Mouse (Mus musculus) myocyte (in vitro differentiated cells): ENCODE measurements around the gene Aff1. TPM values are rescaled to one million over a fixed set of nuclear protein-coding genes. Genes with fewer than 3 reads are reported as not detected.
A peak's percentile ranks its signal among the peaks of the same experiment; 100 is the strongest.

ENCODE experiments used
- H3K27me3 ChIP-seq: one replicate; pipeline ENCODE4 v1.6.1; 2011; ENCODE audit not compliant: control insufficient read depth, insufficient read depth, insufficient read length
- H3K36me3 ChIP-seq: one replicate; pipeline ENCODE4 v1.6.1; 2011; ENCODE audit not compliant: control insufficient read depth, insufficient read depth
- H3K4me2 ChIP-seq: one replicate; pipeline ENCODE4 v1.6.1; 2011; ENCODE audit warnings: low read depth, control low read depth
- H3K4me3 ChIP-seq: one replicate; pipeline ENCODE4 v1.5.1; 2011; ENCODE audit warnings: mild to moderate bottlenecking, control low read depth, moderate library complexity
- H3K79me2 ChIP-seq: one replicate; pipeline ENCODE4 v1.6.1; 2011; ENCODE audit not compliant: control insufficient read depth, insufficient read depth
- H3ac ChIP-seq: one replicate; pipeline ENCODE4 v1.6.1; 2011; ENCODE audit not compliant: control insufficient read depth, insufficient read length
- CEBPB ChIP-seq: IDR thresholded peaks from 2 replicates; pipeline ENCODE4 v1.6.1; 2011; ENCODE audit warnings: mild to moderate bottlenecking, moderate library complexity; ENCODE audit not compliant: poor library complexity, insufficient read depth, severe bottlenecking
- E2F4 ChIP-seq: IDR thresholded peaks from one replicate; pipeline ENCODE4 v1.6.1; 2011; ENCODE audit warnings: mild to moderate bottlenecking, control low read depth, moderate library complexity; ENCODE audit not compliant: insufficient read depth
- MAX ChIP-seq: IDR thresholded peaks from one replicate; pipeline ENCODE4 v1.6.1; 2011; ENCODE audit warnings: low read depth, mild to moderate bottlenecking, control low read depth
- MYOD1 ChIP-seq, 3 experiments: IDR thresholded peaks; one replicate each; pipeline ENCODE4 v1.6.1; 2011; ENCODE audit warnings: control low read depth in 2 of 3, low read depth in 2 of 3, mild to moderate bottlenecking in 2 of 3, moderate library complexity in 1 of 3; ENCODE audit not compliant: insufficient read length in 2 of 3, control insufficient read depth in 1 of 3
- MYOG ChIP-seq, 3 experiments: IDR thresholded peaks; one replicate each; pipeline ENCODE4 v1.6.1; 2011; ENCODE audit warnings: control low read depth in 2 of 3, low read depth in 2 of 3, mild to moderate bottlenecking in 2 of 3; ENCODE audit not compliant: insufficient read length in 2 of 3, control insufficient read depth in 1 of 3, insufficient read depth in 1 of 3
- POLR2A ChIP-seq: IDR thresholded peaks from one replicate; pipeline ENCODE4 v1.6.1; 2011; ENCODE audit warnings: low read depth, mild to moderate bottlenecking, control low read depth, moderate library complexity; ENCODE audit not compliant: insufficient read length
- POLR2AphosphoS2 ChIP-seq: IDR thresholded peaks from one replicate; pipeline ENCODE4 v1.6.1; 2011; ENCODE audit warnings: low read depth, control low read depth; ENCODE audit not compliant: insufficient read length
- REST ChIP-seq: IDR thresholded peaks from one replicate; pipeline ENCODE4 v1.6.1; 2011; ENCODE audit warnings: mild to moderate bottlenecking, control low read depth, moderate library complexity; ENCODE audit not compliant: insufficient read depth, insufficient read length
- SRF ChIP-seq: IDR thresholded peaks from one replicate; pipeline ENCODE4 v1.6.1; 2011; ENCODE audit warnings: low read depth; ENCODE audit not compliant: control insufficient read depth, insufficient read length
- TCF12 ChIP-seq: IDR thresholded peaks from one replicate; pipeline ENCODE4 v1.6.1; 2011; ENCODE audit warnings: mild to moderate bottlenecking, control low read depth; ENCODE audit not compliant: poor library complexity, insufficient read depth, severe bottlenecking
- TCF3 ChIP-seq: IDR thresholded peaks from one replicate; pipeline ENCODE4 v1.6.1; 2011; ENCODE audit warnings: low read depth, control low read depth; ENCODE audit not compliant: insufficient read length
- USF1 ChIP-seq: IDR thresholded peaks from one replicate; pipeline ENCODE4 v1.6.1; 2011; ENCODE audit warnings: low read depth, mild to moderate bottlenecking, control low read depth, moderate library complexity
- polyA plus RNA-seq: library from polyadenylated mRNA; unstranded; fragments of >200 nt; fragmentation: generic; extraction: Trizol; gene quantifications from one replicate; pipeline ENCODE4 v1.2.1, GENCODE M21; 2012; ENCODE audit warnings: missing spikeins

Gene Aff1
- polyA plus RNA-seq, 1 experiment = 16.4 TPM

GRCm38 (mm10) chr5:103736553-103737207, 44.5 kb downstream of the Aff1 start:
- peaks cover 5% of the 10 kb centered on the region for H3K79me2 ChIP-seq
- TF ChIP-seq POLR2A = no peak
- TF ChIP-seq TCF3 = no peak
- no peak for TF ChIP-seq MYOG (IDR thresholded peaks at IDR 0.05; ENCODE audit: control insufficient read depth in 1 of 3, insufficient read depth in 1 of 3, insufficient read length in 2 of 3, low read depth in 2 of 3)
- no peak for TF ChIP-seq E2F4
- no peak for TF ChIP-seq POLR2AphosphoS2
- no peak for TF ChIP-seq CEBPB
- no peak for TF ChIP-seq TCF12
- TF ChIP-seq USF1 = no peak
- TF ChIP-seq SRF = no peak
- TF ChIP-seq REST = no peak
- TF ChIP-seq MYOD1 (IDR thresholded peaks at IDR 0.05; ENCODE audit: control insufficient read depth in 1 of 3, insufficient read length in 2 of 3, low read depth in 2 of 3) = no peak
- no peak for TF ChIP-seq MAX
- H3K27me3 ChIP-seq = no peaks in the 10 kb centered on the region
- peak overlapping the region; percentile 3 for H3K4me3 ChIP-seq
- no peak overlapping the region for H3ac ChIP-seq
- H3K4me2 ChIP-seq = peak overlapping the region; percentile 79
- H3K36me3 ChIP-seq = no peaks in the 10 kb centered on the region

GRCm38 (mm10) chr5:103737208-103738066, 45.3 kb downstream of the Aff1 start:
- Histone ChIP-seq H3K4me3 (peak overlapping the region; percentile 3), H3K79me2 (peaks cover 5% of the 10 kb centered on the region), H3K36me3 (no peaks in the 10 kb centered on the region), H3ac (no peak overlapping the region), H3K27me3 (no peaks in the 10 kb centered on the region), H3K4me2 (peak overlapping the region; percentile 79)
- TF ChIP-seq MYOG (IDR thresholded peaks at IDR 0.05; ENCODE audit: control insufficient read depth in 1 of 3, insufficient read depth in 1 of 3, insufficient read length in 2 of 3, low read depth in 2 of 3) (no peak), POLR2A (peak; percentile 35), E2F4 (no peak), REST (no peak), CEBPB (peak; percentile 76), USF1 (no peak), POLR2AphosphoS2 (no peak), TCF3 (no peak), TCF12 (no peak)

GRCm38 (mm10) chr5:103738509-103738908, 46.3 kb downstream of the Aff1 start:
- Histone ChIP-seq H3K36me3 (no peaks in the 10 kb centered on the region), H3K4me3 (peak overlapping the region; percentile 3), H3ac (no peak overlapping the region), H3K4me2 (peak overlapping the region; percentile 79), H3K27me3 (no peaks in the 10 kb centered on the region), H3K79me2 (peaks cover 5% of the 10 kb centered on the region)
- TF ChIP-seq POLR2AphosphoS2 (no peak), MAX (no peak), POLR2A (no peak), E2F4 (no peak), USF1 (no peak), REST (no peak), TCF3 (no peak), TCF12 (no peak), MYOD1 (IDR thresholded peaks at IDR 0.05; ENCODE audit: control insufficient read depth in 1 of 3, insufficient read length in 2 of 3, low read depth in 2 of 3) (no peak), SRF (no peak), MYOG (IDR thresholded peaks at IDR 0.05; ENCODE audit: control insufficient read depth in 1 of 3, insufficient read depth in 1 of 3, insufficient read length in 2 of 3, low read depth in 2 of 3) (no peak), CEBPB (no peak)

DNA sequence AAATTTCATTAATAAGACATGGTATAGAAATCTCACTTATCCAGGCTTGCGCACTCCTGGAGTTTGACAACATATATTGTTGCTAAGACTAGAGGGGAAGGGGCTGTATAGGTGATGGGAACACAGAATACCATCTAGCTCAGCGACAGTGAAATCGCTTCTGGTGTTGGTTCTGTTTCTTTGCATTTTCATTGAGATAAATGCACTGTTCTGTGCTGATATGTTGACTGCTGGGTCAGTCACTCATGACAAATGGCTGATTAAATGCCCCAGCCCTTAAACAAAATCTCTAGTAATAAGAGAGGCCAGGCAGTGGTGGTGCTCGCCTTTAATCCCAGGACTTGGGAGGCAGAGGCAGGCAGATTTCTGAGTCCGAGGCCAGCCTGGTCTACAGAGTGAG, 47.0 kb downstream of the Aff1 start:
- TF ChIP-seq REST = no peak
- no peak for TF ChIP-seq MYOD1 (IDR thresholded peaks at IDR 0.05; ENCODE audit: control insufficient read depth in 1 of 3, insufficient read length in 2 of 3, low read depth in 2 of 3)
- no peak for TF ChIP-seq MYOG (IDR thresholded peaks at IDR 0.05; ENCODE audit: control insufficient read depth in 1 of 3, insufficient read depth in 1 of 3, insufficient read length in 2 of 3, low read depth in 2 of 3)
- TF ChIP-seq SRF = no peak
- no peak for TF ChIP-seq TCF12
- no peak for TF ChIP-seq POLR2A
- TF ChIP-seq POLR2AphosphoS2 = no peak
- no peak overlapping the region for H3ac ChIP-seq
- no peaks in the 10 kb centered on the region for H3K27me3 ChIP-seq
- no peak overlapping the region for H3K4me3 ChIP-seq
- H3K79me2 ChIP-seq = peaks cover 5% of the 10 kb centered on the region
- H3K36me3 ChIP-seq = no peaks in the 10 kb centered on the region
- no peak overlapping the region for H3K4me2 ChIP-seq
